Mouse (Mus musculus): ENCODE results near the gene Pold2.

- TF ChIP-seq POLR2A (IDR thresholded peaks at IDR 0.05; ENCODE audit: borderline replicate concordance, extremely low read depth, insufficient read depth, insufficient read length, poor library complexity, severe bottlenecking) (no peak), CTCF (IDR thresholded peaks at IDR 0.05; ENCODE audit: borderline replicate concordance, extremely low read depth, insufficient read depth, insufficient read length) (no peak)
These were observed 52.7 kb downstream of the Pold2 start for GRCm38 (mm10) chr11:5825432-5825831.
